Mouse (Mus musculus) lung, postnatal 14 days (tissue): ENCODE measurements around the gene Rtel1.

Source experiments
- DNase-seq: peaks from one replicate; pipeline ENCODE4 v3.0.0; 2021

The Rtel1 gene

DNA sequence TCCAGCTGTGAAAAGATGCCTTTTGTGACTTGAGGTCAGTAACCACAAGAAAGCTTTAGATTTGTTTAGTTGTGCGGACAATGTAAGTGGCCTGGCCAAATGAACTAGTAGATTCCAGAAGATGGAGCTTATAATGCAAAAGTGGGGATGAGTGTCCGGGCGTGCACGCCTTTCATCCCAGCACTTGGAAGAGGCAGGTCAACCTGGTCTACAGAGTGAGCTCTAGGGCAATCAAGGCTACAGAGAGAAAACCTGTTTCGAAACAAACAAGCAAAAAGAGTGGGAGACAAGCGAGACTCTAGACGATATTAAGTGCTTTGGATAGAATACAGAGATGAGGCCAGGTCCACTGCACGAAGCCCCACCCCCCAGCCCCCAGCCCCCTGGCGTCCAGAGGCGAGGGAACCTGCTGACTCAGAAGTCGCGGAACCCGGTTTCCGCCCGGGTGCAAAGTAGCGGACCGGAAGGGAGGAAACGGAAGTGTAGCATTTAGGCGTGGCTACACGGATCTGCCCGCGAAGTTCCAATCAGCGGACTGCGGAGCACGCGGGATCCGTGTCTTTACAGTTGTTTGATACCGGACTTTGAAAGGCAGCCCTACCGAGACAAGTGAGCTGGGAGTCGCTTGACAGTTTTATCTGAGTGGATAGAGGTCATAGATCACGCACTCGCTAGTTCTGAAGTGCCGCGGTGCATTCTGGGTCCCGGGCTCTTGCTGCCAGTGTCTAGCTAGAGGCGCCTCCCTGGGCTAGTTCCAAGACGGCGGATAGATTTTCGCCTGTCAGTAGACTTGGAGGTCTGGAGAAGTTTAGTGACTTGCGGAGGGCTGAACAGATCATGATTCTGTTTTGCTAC lies at the start of gene Rtel1:
Rtel1 (plus strand) TSS at position 492 of the 855 bp plus-strand sequence.
- DNase-seq: peak; percentile 83

- DNase-seq: no peak
Measured at GRCm38 (mm10) chr2:181272092-181272491, 47.4 kb upstream of the Rtel1 start.

DNA sequence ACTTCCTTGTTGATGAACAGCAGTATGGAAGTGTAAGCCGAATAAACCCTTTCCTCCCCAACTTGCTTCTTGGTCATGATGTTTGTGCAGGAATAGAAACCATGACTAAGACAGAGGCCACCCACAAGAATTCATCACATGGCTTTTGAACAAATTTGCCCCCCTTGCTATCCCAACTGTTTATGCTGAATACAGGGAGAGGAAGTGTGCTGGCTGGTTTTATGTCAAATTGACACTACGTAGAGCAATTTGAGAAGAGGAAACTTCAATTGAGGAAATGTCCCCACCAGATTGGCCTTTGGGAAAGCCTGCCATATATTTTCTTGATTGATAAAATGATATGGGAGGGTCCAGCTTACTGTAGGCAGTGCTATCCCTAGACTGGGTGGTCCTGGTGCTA lies 45.7 kb upstream of the Rtel1 start:
- DNase-seq: no peak

DNA sequence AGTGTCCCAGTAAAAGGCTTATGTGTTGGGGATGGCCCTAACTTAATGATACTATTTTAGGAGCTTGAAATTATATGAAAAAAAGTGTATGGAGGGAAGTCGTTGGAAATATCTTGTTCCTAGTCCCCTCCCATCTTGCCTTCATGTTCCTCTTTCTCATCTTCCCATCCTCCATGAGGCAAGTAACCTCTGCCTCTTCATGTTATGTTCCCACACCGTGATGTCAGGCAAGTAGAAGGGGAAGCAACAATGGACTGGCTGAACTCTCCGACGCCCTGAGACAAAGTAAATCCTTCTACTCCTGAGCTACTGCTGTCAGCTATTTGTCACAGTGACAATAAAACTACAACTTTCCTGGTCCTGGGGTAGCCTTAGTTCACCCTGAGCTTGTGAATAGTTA lies 44.9 kb upstream of the Rtel1 start:
- DNase-seq: no peak

- peak; percentile 35 for DNase-seq
Measured at GRCm38 (mm10) chr2:181276766-181277165, 42.8 kb upstream of the Rtel1 start.

DNA sequence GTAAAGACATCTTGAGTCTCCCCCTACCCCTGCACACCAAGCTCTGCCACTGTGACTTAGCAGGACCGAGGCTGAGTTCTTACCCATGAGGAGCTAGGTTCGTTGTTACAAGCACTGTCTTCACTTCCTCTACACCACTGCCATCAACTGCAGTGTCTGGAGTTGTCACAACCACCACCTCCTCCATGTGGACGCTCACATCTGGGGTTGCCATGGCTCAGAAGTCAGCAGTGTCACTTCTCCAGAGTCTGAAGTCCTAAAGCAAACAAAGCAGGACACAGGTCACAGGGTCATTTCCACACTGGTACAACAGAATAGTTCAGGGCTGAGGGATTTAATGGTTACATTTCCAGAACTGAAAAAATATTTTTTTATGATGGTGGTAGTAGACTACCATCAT lies 41.7 kb upstream of the Rtel1 start:
- DNase-seq: no peak

GRCm38 (mm10) chr2:181279968-181280367 lies 39.6 kb upstream of the Rtel1 start:
- DNase-seq: no peak

- no peak for DNase-seq
Measured at GRCm38 (mm10) chr2:181286629-181287337, 32.8 kb upstream of the Rtel1 start.

- peak; percentile 84 for DNase-seq
Measured at GRCm38 (mm10) chr2:181287338-181287957, 32.1 kb upstream of the Rtel1 start.

DNA sequence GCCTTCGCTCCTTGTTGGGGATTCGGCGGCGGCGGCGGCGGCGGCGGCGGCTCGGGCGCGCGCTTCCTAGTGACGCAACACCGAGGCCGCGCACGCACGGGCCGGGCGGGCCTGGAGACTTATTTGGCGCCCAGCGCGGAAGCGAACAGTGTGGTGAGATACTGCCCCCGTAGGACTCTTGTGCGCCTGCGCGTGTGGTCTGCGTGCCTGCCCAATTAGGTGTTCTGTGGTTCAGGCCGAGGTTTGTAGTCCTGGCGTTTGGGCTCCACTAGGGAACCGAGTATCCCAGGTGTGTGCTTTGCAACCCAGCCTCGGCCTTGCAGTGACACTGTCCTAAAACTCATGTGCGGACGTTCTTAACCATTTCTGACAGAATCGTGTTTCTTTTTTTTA lies 31.6 kb upstream of the Rtel1 start, which contains the start of gene Gmeb2:
Gmeb2 (minus strand) TSS at position 78 of the 393 bp plus-strand sequence.
- peak; percentile 93 for DNase-seq

DNA sequence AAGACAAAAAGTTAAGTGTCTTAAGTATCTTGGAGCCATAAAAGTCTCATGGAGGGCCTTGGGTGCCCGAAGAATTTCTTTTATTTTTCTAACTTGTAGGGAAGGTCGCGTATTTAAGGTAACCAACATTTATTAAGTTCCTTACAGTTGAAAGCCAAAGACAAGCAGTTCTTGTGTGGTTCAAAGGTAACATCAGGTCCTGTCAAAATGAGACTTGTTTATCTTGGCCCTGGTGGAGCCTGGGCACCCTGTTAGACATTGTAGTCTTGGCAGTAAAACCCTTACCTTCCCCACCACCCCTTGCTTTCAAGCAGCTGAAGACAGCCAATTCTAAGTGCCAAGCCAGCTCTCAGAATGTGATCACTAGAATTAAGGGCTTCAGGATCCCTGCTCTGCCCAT lies 30.8 kb upstream of the Rtel1 start:
- DNase-seq: no peak

GRCm38 (mm10) chr2:181290937-181291336 lies 28.6 kb upstream of the Rtel1 start:
- DNase-seq: no peak

DNA sequence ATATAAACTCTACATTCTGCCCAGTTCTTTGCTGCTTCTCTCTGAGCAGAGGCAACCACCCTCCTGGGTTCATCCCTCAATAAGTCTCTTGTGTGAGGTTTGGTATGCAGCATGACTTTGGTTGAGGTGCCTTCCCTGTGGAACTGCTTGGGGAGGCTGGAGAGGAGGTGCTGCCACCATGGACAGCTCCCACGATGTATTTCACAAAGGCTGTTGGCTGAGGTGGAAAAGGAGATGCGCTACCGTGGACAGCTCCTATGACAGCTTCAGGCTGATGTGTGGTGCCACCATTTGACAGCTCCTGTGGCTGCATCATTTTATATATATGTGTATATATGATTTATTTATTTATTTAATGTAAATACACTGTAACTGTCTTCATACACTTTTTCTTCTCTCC lies 17.5 kb upstream of the Rtel1 start:
- DNase-seq: no peak

DNA sequence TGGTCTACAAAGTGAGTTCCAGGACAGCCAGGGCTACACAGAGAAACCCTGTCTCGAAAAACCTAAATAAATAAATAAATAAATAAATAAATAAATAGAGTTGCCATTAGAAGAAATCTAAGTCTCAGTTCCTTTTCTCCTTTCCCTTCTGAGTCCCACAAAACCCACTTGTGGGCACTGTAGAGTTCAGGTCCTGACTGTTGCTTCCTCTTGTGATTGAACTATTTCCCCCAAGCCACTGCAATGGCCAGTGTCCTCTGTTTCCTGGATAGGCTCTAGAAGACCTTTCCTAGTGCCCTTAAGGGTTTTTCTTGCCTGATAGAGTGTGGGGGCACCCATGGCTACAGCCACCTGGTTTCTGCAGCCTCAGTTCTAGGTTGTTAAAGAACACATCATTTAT lies 14.6 kb upstream of the Rtel1 start:
- DNase-seq: no peak

DNA sequence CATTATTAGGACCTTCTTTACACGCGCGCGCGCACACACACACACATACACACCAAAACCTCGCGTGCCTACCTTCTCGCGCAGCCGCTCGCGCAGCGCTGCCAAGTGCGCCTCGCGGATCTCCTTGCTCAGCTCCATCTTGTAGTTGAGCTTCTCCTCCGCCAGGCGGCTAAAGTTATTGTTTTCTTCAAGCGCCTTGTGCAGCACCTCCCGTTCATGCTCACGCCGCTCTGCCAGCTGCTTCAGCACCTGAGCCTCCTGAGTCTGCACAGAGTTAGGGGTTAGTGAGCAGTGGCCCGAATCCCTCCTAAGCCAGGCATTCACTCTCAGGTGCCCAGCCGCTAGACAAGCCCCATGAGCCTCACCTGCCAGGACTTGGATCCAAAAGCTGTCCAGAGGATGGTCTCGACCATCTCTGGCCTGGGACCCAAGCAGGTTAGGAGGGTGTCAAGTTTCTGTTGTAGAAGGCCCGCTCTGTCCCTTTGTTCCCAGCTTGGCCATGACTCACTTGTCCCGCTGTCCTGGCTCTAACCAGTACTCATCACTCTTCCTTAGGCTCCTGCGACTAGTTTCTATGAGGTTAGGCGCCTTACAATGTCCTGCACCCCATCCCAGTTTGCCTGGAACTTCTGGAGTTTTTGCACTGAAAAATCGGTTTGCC lies 12.3 kb upstream of the Rtel1 start:
- peak; percentile 56 for DNase-seq

DNA sequence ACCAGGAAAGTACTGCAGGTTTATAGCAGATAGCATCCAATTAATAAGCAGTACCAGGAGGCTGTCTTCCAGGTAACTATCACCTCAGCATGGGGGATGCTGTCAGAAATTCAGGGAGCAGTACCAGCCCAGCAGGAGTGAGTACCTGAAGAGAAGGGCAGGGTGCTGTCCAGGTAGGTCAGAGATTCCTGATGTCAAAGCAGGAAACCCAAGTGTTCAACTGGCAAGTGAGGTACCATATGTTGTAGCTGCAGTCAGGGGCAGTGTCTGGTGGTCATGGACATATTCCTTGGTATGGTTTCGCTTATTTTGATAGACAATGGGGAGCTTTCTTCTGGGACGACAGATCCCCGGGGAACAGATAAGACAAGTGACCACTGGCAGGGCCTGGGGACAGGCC lies 7.1 kb upstream of the Rtel1 start:
- no peak for DNase-seq

DNA sequence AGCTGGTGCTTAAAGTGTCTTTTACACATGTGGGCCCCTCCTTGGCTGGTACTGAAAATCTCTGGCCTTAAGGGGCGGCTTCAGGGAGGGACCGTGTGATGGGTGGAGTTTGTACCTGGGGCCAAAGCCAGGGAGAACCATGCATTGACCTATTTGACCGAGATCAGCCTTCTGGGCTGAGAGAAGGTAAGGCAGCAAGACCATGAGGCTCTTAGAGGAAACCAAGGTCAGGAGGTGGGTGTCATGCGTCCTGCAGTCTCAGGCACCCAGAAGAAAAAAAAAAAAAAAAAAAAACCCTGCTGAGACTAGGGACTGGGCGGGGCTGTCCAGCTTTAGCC lies 6.6 kb upstream of the Rtel1 start:
- DNase-seq: no peak

GRCm38 (mm10) chr2:181313344-181314079 lies 6.0 kb upstream of the Rtel1 start:
- DNase-seq: no peak

- peak; percentile 34 for DNase-seq
Measured at GRCm38 (mm10) chr2:181314080-181314810, 5.3 kb upstream of the Rtel1 start, which contains the start of gene Stmn3. TSS of gene Stmn3 (minus strand) at chr2:181314500.

- no peak for DNase-seq
Measured at GRCm38 (mm10) chr2:181320103-181320499, 562 bp downstream of the Rtel1 start.

GRCm38 (mm10) chr2:181322136-181322535 lies 2.6 kb downstream of the Rtel1 start:
- no peak for DNase-seq

DNA sequence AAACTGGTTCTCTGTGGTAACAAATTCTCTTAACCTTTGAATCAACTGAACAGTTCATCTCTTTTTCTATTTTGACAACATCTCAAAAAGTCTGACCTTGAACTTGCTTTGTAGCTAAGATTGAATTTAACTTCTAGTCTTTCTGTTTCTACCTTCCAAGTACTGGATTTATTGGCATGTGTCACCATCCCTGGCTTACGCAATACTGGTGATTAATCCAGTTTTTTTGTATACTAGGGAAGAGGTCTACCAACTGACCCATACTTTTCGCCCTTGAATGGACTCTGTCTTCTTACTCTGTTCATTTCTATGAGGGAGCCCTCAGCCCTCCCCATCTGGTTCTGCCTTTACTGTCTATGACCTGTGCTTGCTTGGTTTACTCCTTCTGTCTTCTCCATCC lies 6.6 kb downstream of the Rtel1 start:
- DNase-seq: no peak
